Mouse (Mus musculus): ENCODE measurements around the gene Hs2st1.

DNA sequence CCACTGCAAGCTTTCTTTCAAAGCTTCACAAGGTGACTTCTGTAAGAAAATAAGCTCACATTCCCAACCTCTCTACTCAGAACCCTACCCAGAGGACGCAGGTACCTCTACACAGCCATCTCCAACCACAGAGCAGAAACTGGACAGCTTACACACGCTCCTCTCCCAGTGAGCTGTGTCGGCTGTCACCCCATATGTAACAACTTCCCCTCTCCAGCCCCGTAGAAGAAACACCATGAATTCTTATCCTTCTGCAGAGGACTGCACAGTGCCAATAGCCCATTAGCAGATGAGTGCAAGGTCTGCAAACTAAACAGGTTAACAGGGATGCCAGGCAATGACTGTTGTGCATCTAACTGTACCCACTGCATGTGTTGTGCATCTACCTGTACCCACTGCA is 23.5 kb downstream of the Hs2st1 start:
- TF ChIP-seq POLR2A (IDR thresholded peaks at IDR 0.05; ENCODE audit: low read depth, low read length) (no peak), CTCF (conservative IDR thresholded peaks at IDR 0.05 in 1 of 2, IDR thresholded peaks at IDR 0.05 in 1 of 2; ENCODE audit: low read depth in 2 of 2, low read length in 2 of 2) (no peak), ZNF384 (IDR thresholded peaks at IDR 0.05; ENCODE audit: low read depth, low read length) (no peak), TBP (conservative IDR thresholded peaks at IDR 0.05; ENCODE audit: low read depth, low read length) (no peak), ZC3H11A (IDR thresholded peaks at IDR 0.05; ENCODE audit: low read depth, low read length) (no peak), USF2 (conservative IDR thresholded peaks at IDR 0.05; ENCODE audit: low read depth, low read length) (no peak), JUN (IDR thresholded peaks at IDR 0.05; ENCODE audit: insufficient read depth, low read depth, low read length) (no peak)

Measured in CH12.LX (cell line).